Mouse (Mus musculus) layer of hippocampus, postnatal 10 days (tissue): ENCODE data around the gene Mapk8ip3. TPM values are rescaled to one million over a fixed set of nuclear protein-coding genes. Genes with fewer than 3 reads are reported as not detected.

Experiments used
- DNase-seq, 2 experiments: peaks; one replicate each; pipeline ENCODE4 v3.0.0; 2021; ENCODE audit warnings: low spot score in 2 of 2
- total RNA-seq, 2 experiments: library from RNA; stranded (reverse); gene quantifications; 2 replicates each; pipeline ENCODE4 v1.2.3; 2021

Gene Mapk8ip3
- total RNA-seq, 2 experiments from 2014 or later = 276 to 287 TPM

- DNase-seq = no peak
These were observed 33.9 kb downstream of the Mapk8ip3 start for GRCm38 (mm10) chr17:24902671-24903474.

- no peak for DNase-seq
These were observed 34.7 kb downstream of the Mapk8ip3 start for GRCm38 (mm10) chr17:24902124-24902523.

GRCm38 (mm10) chr17:24900014-24900413 lies 36.8 kb downstream of the Mapk8ip3 start:
- no peak for DNase-seq

- DNase-seq = no peak
These were observed 37.6 kb downstream of the Mapk8ip3 start for GRCm38 (mm10) chr17:24899153-24899552.

- DNase-seq = no peak
These were observed 38.5 kb downstream of the Mapk8ip3 start for GRCm38 (mm10) chr17:24898041-24898854.

- no peak for DNase-seq
These were observed 39.2 kb downstream of the Mapk8ip3 start for GRCm38 (mm10) chr17:24897600-24897999.

GRCm38 (mm10) chr17:24896993-24897269 lies 39.8 kb downstream of the Mapk8ip3 start:
- no peak for DNase-seq

- peak; percentile 68 to 79 for DNase-seq
These were observed 40.4 kb downstream of the Mapk8ip3 start, which contains the start of gene Nme3 for GRCm38 (mm10) chr17:24896241-24896992. TSS of gene Nme3 (plus strand) at chr17:24896500.

GRCm38 (mm10) chr17:24895571-24896240 lies 41.1 kb downstream of the Mapk8ip3 start:
- no peak for DNase-seq

GRCm38 (mm10) chr17:24894995-24895547 lies 41.7 kb downstream of the Mapk8ip3 start, which contains the start of the genes Eme2 and Mrps34:
TSS of gene Eme2 (minus strand) at chr17:24895087.
TSS of gene Mrps34 (plus strand) at chr17:24895116.
- DNase-seq = peak; percentile 80 to 83

GRCm38 (mm10) chr17:24894061-24894994 lies 42.4 kb downstream of the Mapk8ip3 start:
- DNase-seq = peak in 1 of 2 experiments; percentile 55

- no peak for DNase-seq
These were observed 43.5 kb downstream of the Mapk8ip3 start for GRCm38 (mm10) chr17:24893276-24893675.

GRCm38 (mm10) chr17:24892785-24893184 lies 44.0 kb downstream of the Mapk8ip3 start:
- no peak for DNase-seq

GRCm38 (mm10) chr17:24891321-24891720 lies 45.5 kb downstream of the Mapk8ip3 start:
- no peak for DNase-seq

GRCm38 (mm10) chr17:24890151-24891092 lies 46.4 kb downstream of the Mapk8ip3 start:
- no peak for DNase-seq

GRCm38 (mm10) chr17:24888862-24889261 lies 47.9 kb downstream of the Mapk8ip3 start:
- no peak for DNase-seq

- no peak for DNase-seq
These were observed 49.3 kb downstream of the Mapk8ip3 start for GRCm38 (mm10) chr17:24887291-24888080.

- DNase-seq = no peak
These were observed 49.9 kb downstream of the Mapk8ip3 start for GRCm38 (mm10) chr17:24886932-24887271.
